Mouse (Mus musculus) spleen, embryonic (tissue): ENCODE data around the gene Fars2.
"Not testable (repeated sequence)": the region's sequence is repeated elsewhere in the genome, so short reads cannot be mapped to it uniquely, and the experiment has no call there.

Experiments used
- CTCF ChIA-PET: fragments of 350-600 bp; sonication (Branson Sonifier 250); formaldehyde crosslinking; loops from one replicate; lab custom pipeline; 2022; lab: Charles Lee

Gene Fars2

GRCm38 (mm10) chr13:36451437-36451836 lies 334.2 kb downstream of the Fars2 start:
- CTCF ChIA-PET: no interaction called here

- CTCF ChIA-PET: no interaction called here
Observed at GRCm38 (mm10) chr13:36460473-36460872, 343.3 kb downstream of the Fars2 start.

- CTCF ChIA-PET: no interaction called here
Observed at GRCm38 (mm10) chr13:36463669-36464068, 346.5 kb downstream of the Fars2 start.

- CTCF ChIA-PET: not testable (repeated sequence)
Observed at GRCm38 (mm10) chr13:36466076-36466475, 348.9 kb downstream of the Fars2 start.

- CTCF ChIA-PET: no interaction called here
Observed at GRCm38 (mm10) chr13:36466515-36466921, 349.3 kb downstream of the Fars2 start.

GRCm38 (mm10) chr13:36467849-36468248 lies 350.6 kb downstream of the Fars2 start:
- CTCF ChIA-PET: no interaction called here

GRCm38 (mm10) chr13:36468963-36469362 lies 351.8 kb downstream of the Fars2 start:
- CTCF ChIA-PET: interaction anchor here (0.6 kb wide), 1 partner anchor 844 kb away, joined by 4 read pairs; no protein-coding TSS in a partner anchor

GRCm38 (mm10) chr13:36469412-36470125 lies 352.4 kb downstream of the Fars2 start:
- CTCF ChIA-PET: no interaction called here

GRCm38 (mm10) chr13:36477648-36478047 lies 360.4 kb downstream of the Fars2 start:
- CTCF ChIA-PET: no interaction called here

GRCm38 (mm10) chr13:36478243-36478642 lies 361.0 kb downstream of the Fars2 start:
- CTCF ChIA-PET: no interaction called here

GRCm38 (mm10) chr13:36480101-36480500 lies 362.9 kb downstream of the Fars2 start:
- CTCF ChIA-PET: no interaction called here

GRCm38 (mm10) chr13:36484391-36484790 lies 367.2 kb downstream of the Fars2 start:
- CTCF ChIA-PET: no interaction called here

GRCm38 (mm10) chr13:36486756-36487155 lies 369.5 kb downstream of the Fars2 start:
- CTCF ChIA-PET: no interaction called here

- CTCF ChIA-PET: no interaction called here
Observed at GRCm38 (mm10) chr13:36489365-36489764, 372.2 kb downstream of the Fars2 start.

GRCm38 (mm10) chr13:36490612-36491011 lies 373.4 kb downstream of the Fars2 start:
- CTCF ChIA-PET: interaction anchor here (0.7 kb wide), 1 partner anchor 376 kb away, joined by 5 read pairs; no protein-coding TSS in a partner anchor

GRCm38 (mm10) chr13:36492397-36492796 lies 375.2 kb downstream of the Fars2 start:
- CTCF ChIA-PET: no interaction called here

GRCm38 (mm10) chr13:36493294-36493693 lies 376.1 kb downstream of the Fars2 start:
- CTCF ChIA-PET: no interaction called here

- CTCF ChIA-PET: no interaction called here
Observed at GRCm38 (mm10) chr13:36493762-36494161, 376.6 kb downstream of the Fars2 start.

GRCm38 (mm10) chr13:36495980-36496379 lies 378.8 kb downstream of the Fars2 start:
- CTCF ChIA-PET: no interaction called here

- CTCF ChIA-PET: no interaction called here
Observed at GRCm38 (mm10) chr13:36497346-36497745, 380.1 kb downstream of the Fars2 start.

GRCm38 (mm10) chr13:36500370-36500905 lies 383.2 kb downstream of the Fars2 start:
- CTCF ChIA-PET: no interaction called here

GRCm38 (mm10) chr13:36503551-36503950 lies 386.3 kb downstream of the Fars2 start:
- CTCF ChIA-PET: no interaction called here

GRCm38 (mm10) chr13:36503991-36504390 lies 386.8 kb downstream of the Fars2 start:
- CTCF ChIA-PET: no interaction called here
